Mouse (Mus musculus): ENCODE measurements around the gene Gng10. TPM values are rescaled to one million over a fixed set of nuclear protein-coding genes. Genes with fewer than 3 reads are reported as not detected.

The Gng10 gene
- polyA plus RNA-seq, 1 experiment from 2014 or later: 113 TPM

- no peak for ATAC-seq (ENCODE audit: low FRiP score, low TSS enrichment)
- Histone ChIP-seq H3K36me3 (ENCODE audit: control insufficient read depth, insufficient read depth, low read length) (no peaks in the 10 kb centered on the region), H3K4me2 (replicated peaks; ENCODE audit: low read depth, low read length) (no peak overlapping the region), H3K9ac (ENCODE audit: low read depth, low read length) (no peak overlapping the region), H3K27me3 (ENCODE audit: control insufficient read depth, insufficient read depth, low read length) (no peaks in the 10 kb centered on the region), H3K4me1 (ENCODE audit: control insufficient read depth, insufficient read depth, low read length) (no peaks in the 10 kb centered on the region), H3K9me3 (ENCODE audit: control insufficient read depth, low read length) (no peaks in the 10 kb centered on the region), H3K4me3 (ENCODE audit: low read length) (no peak overlapping the region), H3K27ac (ENCODE audit: low read depth, low read length) (no peak overlapping the region)
- 79% methylated on average over 2 of the region's 2 CpGs for WGBS
Observed at GRCm38 (mm10) chr4:59083430-59083829, 48.5 kb downstream of the Gng10 start.

- no peak overlapping the region for H3K27ac ChIP-seq (ENCODE audit: low read depth, low read length)
- no peaks in the 10 kb centered on the region for H3K36me3 ChIP-seq (ENCODE audit: control insufficient read depth, insufficient read depth, low read length)
- H3K4me3 ChIP-seq (ENCODE audit: low read length): no peak overlapping the region
- 46% methylated on average over 1 of the region's 1 CpGs for WGBS
- no peaks in the 10 kb centered on the region for H3K27me3 ChIP-seq (ENCODE audit: control insufficient read depth, insufficient read depth, low read length)
- no peak for ATAC-seq (ENCODE audit: low FRiP score, low TSS enrichment)
- H3K4me2 ChIP-seq (replicated peaks; ENCODE audit: low read depth, low read length): no peak overlapping the region
- H3K9me3 ChIP-seq (ENCODE audit: control insufficient read depth, low read length): no peaks in the 10 kb centered on the region
- no peaks in the 10 kb centered on the region for H3K4me1 ChIP-seq (ENCODE audit: control insufficient read depth, insufficient read depth, low read length)
- no peak overlapping the region for H3K9ac ChIP-seq (ENCODE audit: low read depth, low read length)
Observed at GRCm38 (mm10) chr4:59089391-59089790, 54.5 kb downstream of the Gng10 start.

Other genes starting within 250 kb of the Gng10 start
- 0.12 TPM in 1 of 2 replicates, not detected in the other for gene Olfr267, start 247.4 kb upstream of the Gng10 start, polyA plus RNA-seq (2014; fragmentation: Nextera tagmentation; extraction: Ambion mirVana)
- gene Ecpas, start 122.3 kb upstream of the Gng10 start, polyA plus RNA-seq (2014; fragmentation: Nextera tagmentation; extraction: Ambion mirVana): 25.0 and 51.2 TPM in 2 replicates
- gene Zkscan16, start 91.5 kb upstream of the Gng10 start, polyA plus RNA-seq (2014; fragmentation: Nextera tagmentation; extraction: Ambion mirVana): 0.54 and 1.2 TPM in 2 replicates
- 25.3 and 29.2 TPM in 2 replicates for gene Ptgr1, start 48.0 kb upstream of the Gng10 start, polyA plus RNA-seq (2014; fragmentation: Nextera tagmentation; extraction: Ambion mirVana)
- 12.5 and 14.0 TPM in 2 replicates for gene Dnajc25, start 40.0 kb upstream of the Gng10 start, polyA plus RNA-seq (2014; fragmentation: Nextera tagmentation; extraction: Ambion mirVana)
- 10.8 and 14.6 TPM in 2 replicates for gene Gm20503, start 31.9 kb upstream of the Gng10 start, polyA plus RNA-seq (2014; fragmentation: Nextera tagmentation; extraction: Ambion mirVana)
- gene AI481877, start 103.9 kb downstream of the Gng10 start, polyA plus RNA-seq (2014; fragmentation: Nextera tagmentation; extraction: Ambion mirVana): not detected in 2 replicates
- gene Ugcg, start 154.2 kb downstream of the Gng10 start, polyA plus RNA-seq (2014; fragmentation: Nextera tagmentation; extraction: Ambion mirVana): 12.7 and 16.0 TPM in 2 replicates

Measured in kidney, embryonic 14.5 days (tissue).